Mouse (Mus musculus) hindbrain, embryonic 15.5 days (tissue): Measurements from ENCODE around the gene Cpa4. TPM values are rescaled to one million over a fixed set of nuclear protein-coding genes. Genes with fewer than 3 reads are reported as not detected.

Source experiments
- ATAC-seq: fragments of 200-750 bp; cut with Nextera tagmentation; 2 replicates; pipeline ENCODE4 v1.8.0; 2017; ENCODE audit warnings: low read depth, moderate number of reproducible peaks, moderate TSS enrichment; ENCODE audit not compliant: low FRiP score
- H3K27ac ChIP-seq: fragments of 300-500 bp; sonication (generic); replicated peaks from 2 replicates; pipeline ENCODE4 v1.5.1; 2015; ENCODE audit warnings: mild to moderate bottlenecking, inconsistent platforms
- H3K27me3 ChIP-seq: fragments of 300-500 bp; sonication (generic); 2 replicates; pipeline ENCODE4 v1.6.1; 2015; ENCODE audit warnings: control low read depth, inconsistent platforms
- H3K36me3 ChIP-seq: fragments of 300-500 bp; sonication (generic); 2 replicates; pipeline ENCODE4 v1.6.1; 2015; ENCODE audit warnings: control low read depth, inconsistent platforms
- H3K4me1 ChIP-seq: fragments of 300-500 bp; sonication (generic); replicated peaks from 2 replicates; pipeline ENCODE4 v1.6.1; 2015; ENCODE audit warnings: control low read depth, inconsistent platforms
- H3K4me2 ChIP-seq: fragments of 300-500 bp; sonication (generic); 2 replicates; pipeline ENCODE4 v1.6.1; 2015; ENCODE audit warnings: moderate library complexity, mild to moderate bottlenecking, inconsistent platforms
- H3K4me3 ChIP-seq: fragments of 300-500 bp; sonication (generic); 2 replicates; pipeline ENCODE4 v1.5.1; 2015; ENCODE audit warnings: mild to moderate bottlenecking, inconsistent platforms
- H3K9ac ChIP-seq: fragments of 300-500 bp; sonication (generic); 2 replicates; pipeline ENCODE4 v1.6.1; 2015; ENCODE audit warnings: inconsistent platforms
- H3K9me3 ChIP-seq: fragments of 300-500 bp; sonication (generic); 2 replicates; pipeline ENCODE4 v1.6.1; 2016; ENCODE audit warnings: control low read depth, inconsistent platforms
- WGBS: fragments of 180-500 bp; shearing (Covaris S2); methylation state at CpG from one replicate; pipeline ENCODE4 v1.1.7; 2015; 5-methylcytosine and 5-hydroxymethylcytosine counted together
- polyA plus RNA-seq: library from polyadenylated mRNA; unstranded; fragments of >200 nt; fragmentation: Nextera tagmentation; extraction: Ambion mirVana; gene quantifications from 2 replicates; pipeline ENCODE4 v1.2.1, GENCODE M21; 2015

The Cpa4 gene
- polyA plus RNA-seq, 1 experiment from 2014 or later: 0.96 TPM

DNA sequence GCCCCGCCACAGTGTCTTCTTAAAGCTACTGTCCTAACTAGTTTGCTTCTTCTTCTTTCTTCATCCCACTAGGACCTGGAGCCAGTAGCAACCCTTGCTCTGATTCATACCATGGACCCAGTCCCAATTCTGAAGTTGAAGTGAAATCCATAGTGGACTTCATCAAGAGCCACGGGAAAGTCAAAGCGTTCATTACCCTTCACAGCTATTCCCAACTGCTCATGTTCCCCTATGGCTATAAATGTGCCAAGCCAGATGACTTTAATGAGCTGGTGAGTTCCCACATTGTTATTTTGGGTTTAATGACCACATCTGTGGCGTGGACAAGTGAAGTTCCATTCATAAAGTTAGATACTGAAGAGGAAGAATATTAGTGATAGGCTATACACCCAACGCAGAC, 14.1 kb upstream of the Cpa4 start:
- no peak overlapping the region for H3K9ac ChIP-seq
- no peak overlapping the region for H3K27ac ChIP-seq
- no peaks in the 10 kb centered on the region for H3K36me3 ChIP-seq
- ATAC-seq: no peak
- 83% methylated on average over 5 of the region's 5 CpGs for WGBS
- H3K4me1 ChIP-seq: peaks cover 17% of the 10 kb centered on the region
- no peak overlapping the region for H3K4me3 ChIP-seq
- H3K4me2 ChIP-seq: no peak overlapping the region
- no peaks in the 10 kb centered on the region for H3K27me3 ChIP-seq
- no peaks in the 10 kb centered on the region for H3K9me3 ChIP-seq

DNA sequence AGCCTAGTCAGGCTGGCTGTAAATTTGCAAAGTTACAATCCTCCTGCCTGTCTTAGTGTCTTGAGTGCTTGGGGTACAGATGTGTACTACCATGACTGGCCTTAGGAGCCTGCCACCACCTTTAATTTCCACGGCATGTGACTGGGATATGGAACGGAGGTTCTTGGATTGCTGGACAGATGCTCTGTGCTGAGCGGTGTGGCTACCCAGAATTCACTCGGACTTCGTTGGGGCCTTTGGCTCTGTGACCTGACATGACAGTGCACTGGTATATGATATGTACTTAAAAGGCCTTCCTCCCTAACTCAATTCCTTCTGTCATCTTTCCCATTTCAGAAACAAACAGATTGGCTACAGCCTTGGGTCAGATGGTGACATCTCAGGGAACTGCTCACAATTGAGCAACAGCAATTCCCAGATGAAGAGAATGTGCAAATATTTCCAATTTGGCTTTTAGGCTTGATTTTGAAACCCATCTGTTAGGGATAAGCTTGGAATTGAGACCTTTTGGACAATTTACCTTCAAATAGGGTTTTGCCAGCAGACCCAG, 13.5 kb upstream of the Cpa4 start:
- no peaks in the 10 kb centered on the region for H3K36me3 ChIP-seq
- WGBS: 89% methylated on average over 5 of the region's 5 CpGs
- no peaks in the 10 kb centered on the region for H3K27me3 ChIP-seq
- H3K4me1 ChIP-seq: peaks cover 14% of the 10 kb centered on the region
- no peak overlapping the region for H3K4me3 ChIP-seq
- ATAC-seq: no peak
- H3K9ac ChIP-seq: no peak overlapping the region
- no peak overlapping the region for H3K4me2 ChIP-seq
- no peak overlapping the region for H3K27ac ChIP-seq
- H3K9me3 ChIP-seq: no peaks in the 10 kb centered on the region

DNA sequence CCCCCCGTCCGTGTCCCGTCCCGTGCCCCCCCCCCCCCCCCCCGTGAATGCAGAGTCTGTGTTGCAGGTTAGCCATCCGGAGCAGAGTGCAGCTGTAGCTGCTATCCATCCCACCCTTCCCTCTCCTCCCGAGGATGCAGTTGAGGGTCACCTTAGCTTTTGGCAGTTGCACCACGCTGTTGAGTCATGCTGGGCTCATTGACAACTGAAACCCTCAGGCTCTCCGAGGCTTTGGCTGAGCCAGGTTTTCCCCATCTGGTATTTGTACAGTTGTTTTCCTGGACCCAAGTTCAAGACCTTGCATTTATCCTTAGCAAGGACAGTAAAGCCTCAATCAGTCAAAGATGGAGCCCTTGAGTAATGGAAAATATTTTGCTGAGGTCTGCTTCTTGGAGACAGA, 12.1 kb upstream of the Cpa4 start:
- ATAC-seq: no peak
- Histone ChIP-seq H3K4me1 (peaks cover 14% of the 10 kb centered on the region), H3K27ac (no peak overlapping the region), H3K9me3 (no peaks in the 10 kb centered on the region), H3K4me2 (no peak overlapping the region), H3K9ac (no peak overlapping the region), H3K36me3 (no peaks in the 10 kb centered on the region), H3K4me3 (no peak overlapping the region), H3K27me3 (no peaks in the 10 kb centered on the region)
- 16% methylated on average over 5 of the region's 9 CpGs for WGBS

DNA sequence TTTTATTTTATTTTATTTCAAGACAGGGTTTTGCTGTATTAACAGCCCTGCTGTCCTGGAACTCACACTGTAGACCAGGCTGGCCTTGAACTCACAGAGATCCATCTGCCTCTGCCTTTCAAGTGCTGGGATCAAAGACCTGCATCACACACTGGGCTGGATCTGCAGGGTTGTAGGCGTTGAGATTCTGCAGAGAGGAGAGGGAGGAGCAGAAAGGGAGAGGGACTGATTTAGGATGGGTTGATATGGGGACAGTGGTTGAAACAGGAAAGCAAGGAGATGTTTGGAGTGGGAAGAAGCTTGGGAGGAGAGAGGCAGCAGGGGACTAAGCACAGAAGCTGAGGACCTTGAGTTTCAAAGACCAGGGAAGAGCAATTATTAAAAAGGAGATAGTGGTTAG, 8.4 kb upstream of the Cpa4 start:
- Histone ChIP-seq H3K27ac (no peak overlapping the region), H3K27me3 (no peaks in the 10 kb centered on the region), H3K36me3 (no peaks in the 10 kb centered on the region), H3K9ac (no peak overlapping the region), H3K9me3 (no peaks in the 10 kb centered on the region), H3K4me2 (no peak overlapping the region), H3K4me1 (no peaks in the 10 kb centered on the region), H3K4me3 (no peak overlapping the region)
- ATAC-seq: no peak
- WGBS: 46% methylated on average over 1 of the region's 1 CpGs

DNA sequence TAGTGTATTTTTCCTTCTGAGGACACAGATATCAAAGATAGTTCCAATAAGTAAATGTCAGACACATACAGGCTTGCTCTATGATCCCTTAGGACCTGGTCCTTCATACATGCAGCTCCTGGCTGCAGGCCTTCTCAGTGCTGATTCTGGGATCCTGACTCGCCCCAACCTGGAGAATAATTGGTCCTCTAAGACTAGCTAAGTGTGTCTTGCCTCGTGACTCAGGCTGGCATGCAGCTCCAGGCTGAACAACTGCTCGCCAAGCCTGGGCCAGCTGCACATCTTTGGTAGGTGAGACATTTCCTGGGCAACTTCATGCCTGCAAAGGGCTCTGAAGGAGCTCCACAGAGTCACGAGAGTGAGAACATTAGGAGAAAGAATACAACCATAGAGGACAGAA, 6.0 kb upstream of the Cpa4 start:
- Histone ChIP-seq H3K27me3 (no peaks in the 10 kb centered on the region), H3K9ac (no peak overlapping the region), H3K27ac (no peak overlapping the region), H3K9me3 (no peaks in the 10 kb centered on the region), H3K4me2 (no peak overlapping the region), H3K36me3 (no peaks in the 10 kb centered on the region), H3K4me3 (no peak overlapping the region), H3K4me1 (no peaks in the 10 kb centered on the region)
- 75% methylated on average over 4 of the region's 4 CpGs for whole genome bisulfite sequencing
- ATAC-seq: no peak

DNA sequence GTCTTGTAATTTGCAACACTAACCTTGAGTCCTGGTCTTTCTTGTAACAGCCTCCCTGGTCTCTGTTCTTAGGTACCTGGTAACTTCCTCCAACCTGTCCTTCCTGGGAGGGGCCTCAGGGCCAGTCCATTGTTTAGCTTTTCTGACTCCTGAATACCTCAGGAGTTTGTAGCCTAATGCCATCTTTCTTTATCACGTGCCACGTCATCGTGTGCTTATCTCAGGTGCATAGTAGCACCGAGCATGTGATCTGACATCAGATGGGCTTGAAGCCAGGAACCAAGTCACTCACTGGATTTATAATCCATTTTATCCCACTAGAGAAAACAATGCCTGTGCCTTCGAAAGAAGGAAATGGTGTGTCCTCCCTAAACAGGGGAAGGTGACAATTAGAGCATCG, 4.6 kb upstream of the Cpa4 start:
- Histone ChIP-seq H3K27me3 (no peaks in the 10 kb centered on the region), H3K9me3 (no peaks in the 10 kb centered on the region), H3K4me1 (no peaks in the 10 kb centered on the region), H3K36me3 (no peaks in the 10 kb centered on the region), H3K4me3 (no peak overlapping the region), H3K4me2 (no peak overlapping the region), H3K9ac (no peak overlapping the region), H3K27ac (no peak overlapping the region)
- WGBS: 90% methylated on average over 6 of the region's 6 CpGs
- ATAC-seq: no peak

DNA sequence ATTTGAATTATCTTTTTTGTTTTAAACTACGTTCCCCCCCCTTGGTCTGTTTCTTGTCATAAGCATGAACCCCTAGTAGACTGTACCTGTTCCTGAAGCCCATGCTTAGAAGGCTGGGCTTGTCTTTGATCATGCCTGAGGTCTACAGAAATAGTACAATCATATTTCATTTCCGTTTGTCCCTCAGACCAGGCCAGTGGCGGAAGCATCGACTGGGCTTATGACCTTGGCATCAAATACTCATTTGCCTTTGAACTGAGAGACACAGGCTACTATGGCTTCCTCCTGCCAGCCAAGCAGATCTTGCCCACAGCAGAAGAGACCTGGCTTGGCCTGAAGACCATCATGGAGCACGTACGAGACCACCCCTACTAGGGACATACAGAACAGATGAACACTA, 4.1 kb upstream of the Cpa4 start:
- H3K4me1 ChIP-seq: no peaks in the 10 kb centered on the region
- no peak overlapping the region for H3K4me3 ChIP-seq
- 89% methylated on average over 6 of the region's 6 CpGs for whole genome bisulfite sequencing
- H3K4me2 ChIP-seq: no peak overlapping the region
- H3K36me3 ChIP-seq: no peaks in the 10 kb centered on the region
- H3K9me3 ChIP-seq: no peaks in the 10 kb centered on the region
- no peak for ATAC-seq
- no peak overlapping the region for H3K27ac ChIP-seq
- no peak overlapping the region for H3K9ac ChIP-seq
- H3K27me3 ChIP-seq: no peaks in the 10 kb centered on the region

DNA sequence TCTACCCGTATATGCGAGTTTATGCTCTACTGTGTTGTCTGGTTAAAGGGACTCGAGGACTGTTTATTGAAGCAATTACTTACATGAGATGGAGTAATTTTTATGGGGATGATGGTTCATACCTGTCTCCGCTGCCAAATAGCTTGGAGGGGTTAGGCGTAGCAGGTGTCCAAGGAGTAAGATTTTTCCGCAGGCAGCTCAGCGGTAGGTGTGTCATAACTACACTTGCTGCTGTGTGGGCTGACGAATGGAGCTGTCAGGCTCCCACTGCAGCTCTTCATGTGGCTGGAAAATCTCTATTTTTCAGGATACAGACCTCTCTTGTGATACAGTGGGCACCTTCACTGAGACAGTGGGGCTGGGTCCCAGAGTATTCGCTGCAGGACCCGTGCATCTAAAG, 1.2 kb downstream of the Cpa4 start:
- H3K27me3 ChIP-seq: no peaks in the 10 kb centered on the region
- peaks cover 21% of the 10 kb centered on the region for H3K4me1 ChIP-seq
- no peak overlapping the region for H3K4me2 ChIP-seq
- WGBS: 69% methylated on average over 10 of the region's 10 CpGs
- no peaks in the 10 kb centered on the region for H3K36me3 ChIP-seq
- H3K9me3 ChIP-seq: no peaks in the 10 kb centered on the region
- no peak for ATAC-seq
- H3K4me3 ChIP-seq: no peak overlapping the region
- no peak overlapping the region for H3K9ac ChIP-seq
- H3K27ac ChIP-seq: peak overlapping the region; percentile 39; the same call in 1 of the 2 replicates

DNA sequence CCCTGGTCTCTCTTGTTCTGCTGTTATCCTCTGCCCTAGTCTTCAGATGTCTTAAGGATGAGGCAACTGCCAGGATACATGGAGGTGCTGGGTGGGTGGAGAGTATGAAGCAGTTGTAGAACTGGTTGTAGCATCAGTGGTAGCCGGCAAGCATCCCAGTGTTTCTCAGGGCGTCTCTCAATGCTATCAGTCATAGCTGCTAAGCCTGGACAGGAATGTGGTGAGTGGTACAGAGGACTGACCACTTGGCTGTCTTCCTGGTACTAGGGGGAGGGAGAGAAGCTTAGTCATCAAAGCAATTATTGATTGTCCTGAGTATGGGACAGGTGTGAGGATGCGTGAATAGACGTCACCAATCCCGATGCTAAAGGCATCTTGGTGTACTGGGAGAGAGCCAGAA, 1.8 kb downstream of the Cpa4 start:
- WGBS: 95% methylated on average over 5 of the region's 5 CpGs
- Histone ChIP-seq H3K27ac (0 out of 2 replicates have a peak overlapping the region, but pooled peaks have one; percentile 39), H3K9me3 (no peaks in the 10 kb centered on the region), H3K9ac (no peak overlapping the region), H3K36me3 (no peaks in the 10 kb centered on the region), H3K4me3 (no peak overlapping the region), H3K4me1 (peaks cover 25% of the 10 kb centered on the region), H3K4me2 (no peak overlapping the region), H3K27me3 (no peaks in the 10 kb centered on the region)
- ATAC-seq: no peak

DNA sequence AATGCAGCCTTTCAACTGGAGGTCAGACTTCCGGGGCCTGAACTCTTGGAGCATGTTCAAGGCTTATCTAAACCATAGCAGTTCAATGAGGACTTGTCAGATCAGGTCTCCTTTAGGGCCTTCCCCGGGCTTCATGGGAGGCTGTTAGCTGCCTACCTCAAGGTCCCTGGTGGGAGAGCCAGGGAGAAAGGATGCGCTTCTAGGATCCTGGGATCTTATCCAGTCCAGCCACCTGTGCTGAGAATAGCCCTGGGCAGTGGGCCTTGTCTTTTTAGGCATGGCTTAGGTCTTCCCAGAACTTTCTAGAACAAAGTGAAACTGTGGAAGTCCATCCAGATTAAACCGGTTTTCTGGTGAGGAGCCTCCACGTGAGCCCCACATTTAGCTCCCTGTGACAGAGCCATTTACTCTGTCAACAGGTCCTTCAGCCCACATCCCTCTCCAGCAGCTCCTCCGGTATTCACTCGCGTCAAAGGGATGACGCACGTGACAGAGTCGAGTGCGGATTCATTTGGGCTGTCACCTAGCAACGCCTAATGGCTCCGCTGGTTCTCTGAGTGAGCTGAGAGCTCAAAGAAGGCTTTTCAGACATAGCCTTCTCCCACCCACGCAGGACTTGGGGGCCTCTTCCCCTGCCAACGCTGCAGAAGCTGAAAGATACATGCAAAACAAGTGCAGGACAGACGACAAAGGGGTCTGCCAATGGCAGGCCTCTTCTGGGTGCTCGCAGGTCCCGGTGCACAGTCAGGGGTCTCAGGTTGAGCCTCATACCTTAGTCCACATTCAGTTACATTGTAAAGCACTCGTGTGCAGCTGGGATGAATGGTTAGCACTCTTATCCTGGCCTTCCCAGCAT, 4.5 kb downstream of the Cpa4 start:
- Histone ChIP-seq H3K27me3 (no peaks in the 10 kb centered on the region), H3K36me3 (no peaks in the 10 kb centered on the region), H3K9ac (no peak overlapping the region), H3K27ac (peak overlapping the region; percentile 76), H3K9me3 (no peaks in the 10 kb centered on the region), H3K4me1 (peaks cover 26% of the 10 kb centered on the region), H3K4me3 (no peak overlapping the region), H3K4me2 (peak overlapping the region; percentile 16)
- ATAC-seq: peak; percentile 90
- 23% methylated on average over 20 of the region's 20 CpGs for WGBS

DNA sequence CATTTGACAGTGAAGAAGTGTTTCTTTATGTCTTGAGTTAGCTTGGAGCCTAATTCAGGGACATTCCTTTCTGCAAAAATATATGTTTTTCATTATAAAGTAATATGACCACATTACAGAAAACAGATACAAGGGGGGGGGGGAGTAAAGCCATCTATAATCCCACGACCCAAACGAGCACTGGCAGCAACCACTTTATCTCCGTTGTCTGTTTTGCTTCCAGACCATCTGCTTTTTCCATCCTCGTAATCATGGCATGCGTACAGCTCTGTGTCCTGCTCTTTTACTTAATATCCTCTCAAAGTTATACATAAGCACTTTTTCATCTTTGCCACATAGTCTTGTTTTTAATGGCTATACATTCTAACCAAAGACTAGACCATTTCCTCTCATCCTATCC, 5.2 kb downstream of the Cpa4 start:
- H3K9me3 ChIP-seq: no peaks in the 10 kb centered on the region
- no peaks in the 10 kb centered on the region for H3K36me3 ChIP-seq
- no peak overlapping the region for H3K4me3 ChIP-seq
- 48% methylated on average over 5 of the region's 5 CpGs for WGBS
- ATAC-seq: no peak
- H3K27me3 ChIP-seq: no peaks in the 10 kb centered on the region
- H3K27ac ChIP-seq: peak overlapping the region; percentile 76
- H3K4me2 ChIP-seq: no peak overlapping the region
- H3K9ac ChIP-seq: no peak overlapping the region
- peaks cover 26% of the 10 kb centered on the region for H3K4me1 ChIP-seq

DNA sequence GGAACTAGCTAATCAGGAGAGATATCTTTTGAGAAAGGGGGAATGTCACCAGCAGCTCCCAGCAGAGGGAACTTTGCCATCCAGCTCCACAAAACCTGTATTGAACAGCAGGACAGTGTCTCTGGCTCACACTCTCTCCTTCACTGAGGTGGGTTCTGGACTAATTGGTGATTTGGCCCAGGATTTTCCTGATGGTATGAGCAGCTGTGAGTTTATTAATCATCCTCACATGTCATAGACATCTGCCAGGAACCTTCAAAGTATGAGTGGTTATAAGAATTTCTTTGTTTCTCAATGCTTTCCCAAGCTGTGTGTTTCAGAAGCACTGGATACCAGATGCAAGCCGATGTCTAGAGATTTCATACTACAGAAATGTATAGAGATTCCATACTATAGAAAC, 6.8 kb downstream of the Cpa4 start:
- no peak overlapping the region for H3K27ac ChIP-seq
- no peak overlapping the region for H3K9ac ChIP-seq
- no peak overlapping the region for H3K4me3 ChIP-seq
- H3K36me3 ChIP-seq: no peaks in the 10 kb centered on the region
- no peaks in the 10 kb centered on the region for H3K9me3 ChIP-seq
- H3K27me3 ChIP-seq: no peaks in the 10 kb centered on the region
- H3K4me2 ChIP-seq: no peak overlapping the region
- WGBS: 83% methylated on average over 1 of the region's 1 CpGs
- ATAC-seq: no peak
- H3K4me1 ChIP-seq: peaks cover 22% of the 10 kb centered on the region
